Mouse (Mus musculus): ENCODE measurements at regions not wholly inside any gene's neighbourhood (a gene's known extent, or its start where the extent isn't known, plus 50 kb on each side); places are given as distances from the start of the nearest gene placed in this dataset.

DNA sequence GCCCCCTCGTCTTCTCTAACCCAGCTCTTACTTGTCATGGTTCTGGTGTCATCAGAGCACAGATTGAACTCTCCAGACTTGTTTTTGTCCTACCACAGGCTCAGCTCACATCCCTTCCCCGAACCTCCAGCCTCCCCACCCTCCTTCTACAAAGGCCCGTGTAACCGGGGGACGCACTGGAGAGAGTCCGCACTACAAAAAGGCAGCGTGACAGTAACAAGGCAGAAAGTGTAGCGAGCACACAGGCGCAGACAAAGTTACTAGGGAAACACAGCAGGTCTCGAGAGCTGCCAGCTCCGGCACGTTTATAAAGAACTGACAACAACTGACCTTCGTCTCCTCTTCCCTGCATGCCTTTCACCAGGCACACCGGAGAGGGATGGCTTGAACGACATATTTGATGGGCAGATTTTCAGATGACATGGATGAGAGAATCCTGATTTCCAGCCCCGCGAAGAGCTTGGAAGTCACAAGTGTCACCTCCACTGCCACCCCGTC lies 260.2 kb upstream of the Zfp64 start:
- H3K4me3 ChIP-seq (ENCODE audit: control insufficient read depth in 1 of 2, insufficient read depth in 1 of 2, low read depth in 2 of 2, low read length in 2 of 2), result no peak overlapping the region
- no peaks in the 10 kb centered on the region for H3K4me1 ChIP-seq (ENCODE audit: control insufficient read depth in 1 of 2, insufficient read depth in 2 of 2, low read length in 2 of 2)
- H3K27me3 ChIP-seq (ENCODE audit: control insufficient read depth in 1 of 2, insufficient read depth in 2 of 2, low read length in 2 of 2), result no peaks in the 10 kb centered on the region
- no peak overlapping the region for H3K9ac ChIP-seq (ENCODE audit: control insufficient read depth, low read depth, low read length, poor library complexity, severe bottlenecking)
- no peaks in the 10 kb centered on the region for H3K9me3 ChIP-seq (replicated peaks; ENCODE audit: insufficient read depth, low read length)
- no peaks in the 10 kb centered on the region for H3K36me3 ChIP-seq (ENCODE audit: control insufficient read depth in 1 of 2, insufficient read depth in 2 of 2, low read length in 2 of 2)
- no peak for TF ChIP-seq NELFE (IDR thresholded peaks at IDR 0.05; ENCODE audit: low read depth, low read length)
- DNase-seq (ENCODE audit: low read depth, low spot score), result no peak
- H3K79me2 ChIP-seq (ENCODE audit: control insufficient read depth, insufficient read depth, low read length, poor library complexity), result no peaks in the 10 kb centered on the region
- no peak overlapping the region for H3K27ac ChIP-seq (ENCODE audit: control insufficient read depth, low read depth, low read length)

DNA sequence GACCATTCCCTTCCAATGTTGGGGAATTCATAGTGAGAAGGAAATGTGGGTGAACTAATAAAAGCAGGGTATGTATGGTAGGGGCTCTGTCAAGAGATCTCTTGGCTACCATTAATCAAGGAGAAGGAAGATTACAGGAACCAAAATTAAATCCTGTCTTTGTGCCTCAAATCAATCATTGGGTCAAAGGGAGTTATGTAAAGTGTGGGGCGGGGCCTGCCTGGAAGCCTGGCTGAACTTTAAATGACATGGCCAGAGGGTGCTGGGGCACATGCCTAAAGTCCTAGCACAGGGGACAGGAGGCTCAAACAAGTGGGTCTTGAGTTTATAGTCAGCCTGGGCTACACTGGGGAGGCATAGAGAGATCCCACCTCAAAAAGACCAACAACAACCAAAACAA lies 259.0 kb upstream of the Zfp64 start:
- Histone ChIP-seq H3K79me2 (ENCODE audit: control insufficient read depth, insufficient read depth, low read length, poor library complexity) (no peaks in the 10 kb centered on the region), H3K9me3 (replicated peaks; ENCODE audit: insufficient read depth, low read length) (no peaks in the 10 kb centered on the region), H3K27ac (ENCODE audit: control insufficient read depth, low read depth, low read length) (no peak overlapping the region), H3K4me3 (ENCODE audit: control insufficient read depth in 1 of 2, insufficient read depth in 1 of 2, low read depth in 2 of 2, low read length in 2 of 2) (no peak overlapping the region), H3K9ac (ENCODE audit: control insufficient read depth, low read depth, low read length, poor library complexity, severe bottlenecking) (no peak overlapping the region), H3K27me3 (ENCODE audit: control insufficient read depth in 1 of 2, insufficient read depth in 2 of 2, low read length in 2 of 2) (no peaks in the 10 kb centered on the region), H3K36me3 (ENCODE audit: control insufficient read depth in 1 of 2, insufficient read depth in 2 of 2, low read length in 2 of 2) (no peaks in the 10 kb centered on the region), H3K4me1 (ENCODE audit: control insufficient read depth in 1 of 2, insufficient read depth in 2 of 2, low read length in 2 of 2) (no peaks in the 10 kb centered on the region)
- DNase-seq (ENCODE audit: low read depth, low spot score), result no peak
- no peak for TF ChIP-seq TAL1 (IDR thresholded peaks at IDR 0.05; ENCODE audit: low read length)
- TF ChIP-seq POLR2A (IDR thresholded peaks at IDR 0.05; ENCODE audit: control insufficient read depth in 1 of 2, insufficient read depth in 1 of 2, low read depth in 1 of 2, low read length in 2 of 2, poor library complexity in 1 of 2), result no peak
- TF ChIP-seq E2F4 (IDR thresholded peaks at IDR 0.05; ENCODE audit: borderline replicate concordance, low read depth, low read length), result no peak
- no peak for TF ChIP-seq ZKSCAN1 (IDR thresholded peaks at IDR 0.05; ENCODE audit: low read depth, low read length)

DNA sequence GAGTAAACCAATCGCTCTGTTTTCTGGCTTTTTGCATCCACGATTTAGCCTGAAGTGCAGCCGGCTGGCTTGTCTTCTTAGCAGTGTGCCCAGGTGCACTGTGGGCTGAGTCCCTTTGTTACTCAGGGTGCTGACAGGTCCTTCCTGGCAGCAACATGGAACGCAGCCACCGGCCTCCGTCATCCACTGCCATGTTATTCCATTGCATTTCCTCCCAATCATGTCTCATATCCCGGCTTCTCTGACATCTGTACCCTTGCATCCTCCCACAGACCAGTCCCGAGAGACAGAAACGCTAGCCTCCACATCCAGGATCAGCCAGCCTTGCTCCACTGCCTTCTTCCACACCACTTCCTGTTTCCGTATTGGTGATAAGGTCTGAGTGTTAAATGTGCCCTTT lies 257.9 kb upstream of the Zfp64 start:
- Histone ChIP-seq H3K9ac (ENCODE audit: control insufficient read depth, low read depth, low read length, poor library complexity, severe bottlenecking) (no peak overlapping the region), H3K79me2 (ENCODE audit: control insufficient read depth, insufficient read depth, low read length, poor library complexity) (no peaks in the 10 kb centered on the region), H3K4me1 (ENCODE audit: control insufficient read depth in 1 of 2, insufficient read depth in 2 of 2, low read length in 2 of 2) (no peaks in the 10 kb centered on the region), H3K36me3 (ENCODE audit: control insufficient read depth in 1 of 2, insufficient read depth in 2 of 2, low read length in 2 of 2) (no peaks in the 10 kb centered on the region), H3K27me3 (ENCODE audit: control insufficient read depth in 1 of 2, insufficient read depth in 2 of 2, low read length in 2 of 2) (no peaks in the 10 kb centered on the region), H3K9me3 (replicated peaks; ENCODE audit: insufficient read depth, low read length) (no peaks in the 10 kb centered on the region), H3K4me3 (ENCODE audit: control insufficient read depth in 1 of 2, insufficient read depth in 1 of 2, low read depth in 2 of 2, low read length in 2 of 2) (no peak overlapping the region), H3K27ac (ENCODE audit: control insufficient read depth, low read depth, low read length) (no peak overlapping the region)
- TF ChIP-seq NRF1 (IDR thresholded peaks at IDR 0.05; ENCODE audit: insufficient read depth, low read depth, low read length, poor library complexity, severe bottlenecking) (no peak), KAT2A (conservative IDR thresholded peaks at IDR 0.05; ENCODE audit: low read depth, low read length) (no peak), MXI1 (IDR thresholded peaks at IDR 0.05; ENCODE audit: low read depth, low read length) (no peak), MYC (IDR thresholded peaks at IDR 0.05; ENCODE audit: low read depth, low read length) (no peak), ELF1 (IDR thresholded peaks at IDR 0.05; ENCODE audit: low read depth, low read length) (no peak), MYB (IDR thresholded peaks at IDR 0.05; ENCODE audit: low read depth, low read length) (no peak), CHD1 (IDR thresholded peaks at IDR 0.05; ENCODE audit: low read depth, low read length) (no peak), ZMIZ1 (IDR thresholded peaks at IDR 0.05; ENCODE audit: low read depth, low read length) (no peak), MAX (IDR thresholded peaks at IDR 0.05; ENCODE audit: low read length) (no peak)
- DNase-seq (ENCODE audit: low read depth, low spot score), result no peak

All from MEL (cell line).